Mouse (Mus musculus) E14TG2a.4 (cell line): ENCODE data around the gene Fbxo42.

Experiments used
- CTCF ChIP-seq: conservative IDR thresholded peaks from 2 replicates; pipeline ENCODE4 v1.5.1; 2014; ENCODE audit warnings: low read length
- NANOG ChIP-seq: IDR thresholded peaks from 2 replicates; pipeline ENCODE4 v1.6.1; 2014; ENCODE audit warnings: borderline replicate concordance, low read length, mixed read lengths

DNA sequence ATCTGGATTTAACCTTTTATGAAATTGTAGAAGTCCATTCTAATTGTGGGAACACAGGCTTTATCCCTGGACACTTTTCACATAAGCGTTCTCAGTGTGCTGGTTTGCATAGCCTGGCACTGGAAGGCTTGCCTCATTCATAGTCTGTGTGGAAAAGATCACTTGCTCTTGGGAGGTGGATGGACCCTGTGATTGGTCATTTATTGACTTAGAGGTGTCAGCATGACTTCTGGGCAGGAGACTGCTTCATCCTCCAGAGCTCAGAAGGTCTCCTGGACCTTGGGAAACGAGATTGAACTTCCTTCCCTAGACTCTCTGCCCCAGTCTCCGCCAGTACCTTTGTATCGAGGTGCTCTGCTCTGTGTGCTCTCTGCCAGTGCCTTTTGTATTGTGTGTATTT lies 36.7 kb downstream of the Fbxo42 start:
- no peak for TF ChIP-seq CTCF
- TF ChIP-seq NANOG, result no peak
